Mouse (Mus musculus): Measurements from ENCODE around the gene Itch.

GRCm38 (mm10) chr2:155103607-155104006 is 29.7 kb upstream of the Itch start:
- TF ChIP-seq POLR2A (IDR thresholded peaks at IDR 0.05; ENCODE audit: borderline replicate concordance, extremely low read depth, insufficient read depth, insufficient read length, poor library complexity, severe bottlenecking): no peak
- no peak for TF ChIP-seq CTCF (IDR thresholded peaks at IDR 0.05; ENCODE audit: borderline replicate concordance, extremely low read depth, insufficient read depth, insufficient read length)
